Mouse (Mus musculus) olfactory bulb, adult 2 months (tissue): ENCODE measurements around the gene Chodl.

ENCODE experiments used
- CTCF ChIP-seq: fragments of 200-500 bp; IDR thresholded peaks from 2 replicates; pipeline ENCODE4 v1.5.1; 2012; ENCODE audit warnings: low read depth, mild to moderate bottlenecking, low read length, moderate library complexity; ENCODE audit not compliant: insufficient read depth
- POLR2A ChIP-seq: fragments of 200-500 bp; IDR thresholded peaks from 2 replicates; pipeline ENCODE4 v1.6.1; 2012; ENCODE audit warnings: mild to moderate bottlenecking, low read depth, low read length, moderate library complexity; ENCODE audit not compliant: insufficient read depth

- TF ChIP-seq CTCF (no peak), POLR2A (no peak)
Observed at GRCm38 (mm10) chr16:78969091-78969731, 38.5 kb downstream of the Chodl start.
